Mouse (Mus musculus) gonadal fat pad, adult 2 months (tissue): ENCODE measurements around the gene Cct7. TPM values are rescaled to one million over a fixed set of nuclear protein-coding genes. Genes with fewer than 3 reads are reported as not detected.

Source experiments
- DNase-seq: peaks from one replicate; pipeline ENCODE4 v3.0.0-alpha.2; 2012; ENCODE audit warnings: low read depth
- polyA plus RNA-seq: library from polyadenylated mRNA; depleted of rRNA; stranded (reverse); fragments of >200 nt; gene quantifications from 2 replicates; pipeline ENCODE4 v1.2.3, GENCODE M21; 2012; rRNA removed

The Cct7 gene
- polyA plus RNA-seq, 1 experiment: 108 TPM

DNA sequence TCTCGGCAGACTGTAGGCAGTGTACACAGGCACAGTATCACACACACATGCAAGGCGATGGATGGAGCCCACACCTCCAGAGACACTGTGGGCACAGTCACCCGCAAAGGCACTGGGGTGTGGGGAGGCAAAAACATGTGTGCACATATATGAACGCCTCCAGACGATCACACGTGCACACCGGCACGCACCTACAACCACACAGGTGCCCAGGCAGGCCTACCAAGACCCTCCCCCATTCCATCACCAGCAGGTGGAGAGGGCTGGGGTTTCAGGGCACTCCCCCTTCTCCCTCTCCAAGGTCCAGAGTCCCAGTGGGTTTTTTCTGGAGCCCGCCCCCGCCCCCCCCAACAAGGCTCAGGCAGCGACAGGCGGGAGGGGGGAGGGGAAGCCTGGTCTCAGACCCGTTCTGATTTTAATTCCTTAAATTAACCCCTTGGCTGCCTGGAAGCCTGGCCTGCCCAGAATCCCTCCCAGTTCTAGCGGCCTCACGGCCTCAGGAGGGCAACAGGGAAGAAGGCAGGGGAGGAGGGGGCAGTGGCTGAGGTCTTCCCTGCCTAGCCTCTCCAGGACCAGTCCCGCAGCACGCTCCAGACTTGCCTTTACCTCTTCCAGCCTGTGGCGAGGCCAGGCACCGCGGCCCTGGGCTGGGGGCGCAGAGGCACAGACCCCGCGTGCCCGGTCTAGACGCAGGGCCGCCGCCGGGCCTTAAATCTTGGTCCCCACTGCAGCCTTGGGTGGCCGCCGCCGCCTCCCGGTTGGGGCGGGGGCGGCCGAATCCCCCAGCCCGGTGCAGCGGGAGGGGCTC is 51.0 kb downstream of the Cct7 start:
- DNase-seq: no peak

DNA sequence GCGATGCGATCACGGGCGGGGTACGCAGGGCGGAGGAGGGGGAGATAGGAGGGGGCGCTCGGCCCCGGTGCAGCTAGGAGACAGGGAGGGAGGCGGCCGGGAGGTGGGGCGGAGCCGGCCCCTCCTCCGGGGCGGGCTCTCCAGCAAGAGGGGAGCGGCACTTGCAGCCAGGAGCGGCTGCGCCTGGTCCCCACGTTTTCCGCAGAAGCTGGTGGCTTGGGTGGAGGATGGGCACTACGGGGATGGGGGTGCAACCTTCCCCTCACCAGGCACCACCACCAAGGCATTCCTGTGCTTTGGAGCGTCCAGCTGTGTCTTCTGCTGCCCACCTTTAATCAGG is 51.6 kb downstream of the Cct7 start, which contains the start of gene Fbxo41:
Gene Fbxo41, minus strand, starts transcription at position 84 of the 340 bp plus-strand sequence.
- no peak for DNase-seq

DNA sequence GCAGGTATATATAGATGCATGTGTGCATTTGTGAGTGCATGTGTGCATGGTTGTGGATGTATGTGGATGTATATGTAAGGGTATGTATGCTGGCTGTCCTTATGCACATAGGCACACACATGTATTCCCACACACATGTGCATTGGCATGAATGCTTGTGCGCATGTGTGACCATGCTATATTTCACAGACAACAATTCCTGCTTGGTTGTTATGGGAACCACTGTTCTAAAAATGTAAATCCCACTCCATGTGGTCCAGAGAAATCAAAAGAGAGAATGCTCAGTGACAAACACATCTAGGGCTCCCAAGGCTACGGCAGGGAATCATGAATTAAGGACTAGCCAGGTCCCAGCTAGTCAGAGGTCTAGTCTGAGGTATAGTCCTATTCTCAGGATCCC is 53.6 kb downstream of the Cct7 start:
- DNase-seq: no peak

DNA sequence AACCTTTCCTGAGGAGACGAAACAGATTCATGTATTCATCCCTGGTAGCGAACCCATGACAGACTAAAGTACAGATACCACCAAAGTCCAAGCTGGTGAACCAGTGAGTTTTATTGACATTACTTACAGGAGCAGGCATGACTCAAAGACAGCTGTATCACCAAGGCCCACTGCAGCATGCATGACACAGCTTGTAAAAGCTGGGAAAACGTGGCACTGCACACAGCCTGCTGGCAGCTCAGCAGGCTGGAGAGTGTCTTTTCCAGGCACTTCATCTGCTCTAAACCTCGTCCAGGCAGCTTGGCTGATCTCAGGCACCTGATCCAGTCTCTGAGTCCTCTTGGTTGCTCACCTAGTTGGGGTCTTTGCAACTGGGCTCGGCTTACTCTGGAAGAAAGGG is 57.3 kb downstream of the Cct7 start:
- no peak for DNase-seq

DNA sequence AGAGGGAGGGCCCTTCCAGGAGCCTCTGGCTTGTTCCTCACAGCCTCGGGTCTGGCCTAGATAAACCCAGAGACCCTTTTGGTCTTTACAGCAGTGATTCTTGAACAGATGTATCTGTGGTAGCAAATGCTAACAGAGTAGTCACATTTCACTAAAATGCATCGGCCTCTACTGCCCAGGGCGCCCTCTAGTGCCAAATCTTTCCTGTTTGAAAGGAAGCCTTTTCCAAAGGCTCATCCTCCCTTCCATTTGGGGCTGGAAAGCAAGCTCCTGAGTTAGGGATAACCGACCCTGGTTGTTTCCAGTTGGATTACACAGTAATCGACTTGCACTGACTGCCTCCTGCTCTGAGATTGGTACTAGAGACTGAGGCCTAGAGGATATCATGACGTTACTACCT is 59.2 kb downstream of the Cct7 start:
- no peak for DNase-seq

DNA sequence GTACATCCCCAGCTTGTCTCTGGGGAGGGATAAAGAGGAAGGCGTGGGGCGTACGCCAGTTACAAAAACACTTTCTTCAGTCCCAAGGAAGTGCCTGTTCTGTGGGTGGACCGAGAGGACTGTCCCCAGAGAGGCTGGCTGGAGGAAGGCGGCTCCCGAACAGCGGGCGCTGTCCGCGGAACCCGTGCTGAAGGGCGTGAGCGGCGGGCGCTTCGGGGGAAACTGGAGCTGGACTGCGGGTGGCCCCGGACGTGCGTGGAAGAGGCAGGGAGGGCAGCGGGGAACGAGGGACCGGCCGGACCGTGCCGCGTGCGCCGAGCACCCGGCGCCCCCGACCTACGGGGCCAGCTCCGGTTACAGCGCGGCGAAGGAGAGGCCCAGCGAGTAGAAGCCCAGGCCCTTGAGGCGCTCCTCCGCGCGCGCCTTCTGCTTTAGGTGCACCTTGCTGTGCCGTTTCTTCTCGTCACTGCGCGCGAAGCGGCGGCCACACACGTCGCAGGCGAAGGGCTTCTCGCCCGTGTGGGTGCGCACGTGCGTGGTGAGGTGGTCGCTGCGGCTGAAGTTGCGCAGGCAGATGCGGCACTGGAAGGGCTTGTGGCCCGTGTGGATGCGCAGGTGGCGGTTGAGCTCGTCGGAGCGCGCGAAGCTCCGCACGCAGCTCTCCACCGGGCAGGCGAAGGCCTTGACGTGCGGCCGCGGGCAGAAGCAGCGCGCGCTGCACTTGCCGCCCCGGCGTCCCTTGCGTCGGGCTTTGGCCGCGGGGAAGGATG is 60.2 kb downstream of the Cct7 start:
- DNase-seq: no peak

DNA sequence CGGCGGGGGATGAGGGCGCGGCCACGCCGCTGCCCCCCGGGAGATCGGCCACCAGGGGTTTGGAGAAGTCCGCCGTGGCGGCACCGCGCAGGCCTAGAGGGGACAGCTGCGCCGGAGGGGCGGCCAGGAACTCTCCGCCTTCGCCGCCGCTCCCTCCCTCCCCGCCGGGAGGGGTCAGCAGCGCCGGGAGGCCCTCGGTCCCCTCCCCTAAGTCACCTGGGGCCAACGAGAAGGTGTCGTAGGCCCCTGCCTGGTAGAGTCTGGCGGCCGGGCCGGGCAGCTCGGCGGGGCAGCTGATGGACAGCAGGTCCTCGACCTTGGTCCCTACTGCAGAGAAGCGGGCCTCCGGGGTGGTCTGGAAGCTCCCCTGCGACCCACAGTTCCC is 60.7 kb downstream of the Cct7 start:
- DNase-seq: no peak

DNA sequence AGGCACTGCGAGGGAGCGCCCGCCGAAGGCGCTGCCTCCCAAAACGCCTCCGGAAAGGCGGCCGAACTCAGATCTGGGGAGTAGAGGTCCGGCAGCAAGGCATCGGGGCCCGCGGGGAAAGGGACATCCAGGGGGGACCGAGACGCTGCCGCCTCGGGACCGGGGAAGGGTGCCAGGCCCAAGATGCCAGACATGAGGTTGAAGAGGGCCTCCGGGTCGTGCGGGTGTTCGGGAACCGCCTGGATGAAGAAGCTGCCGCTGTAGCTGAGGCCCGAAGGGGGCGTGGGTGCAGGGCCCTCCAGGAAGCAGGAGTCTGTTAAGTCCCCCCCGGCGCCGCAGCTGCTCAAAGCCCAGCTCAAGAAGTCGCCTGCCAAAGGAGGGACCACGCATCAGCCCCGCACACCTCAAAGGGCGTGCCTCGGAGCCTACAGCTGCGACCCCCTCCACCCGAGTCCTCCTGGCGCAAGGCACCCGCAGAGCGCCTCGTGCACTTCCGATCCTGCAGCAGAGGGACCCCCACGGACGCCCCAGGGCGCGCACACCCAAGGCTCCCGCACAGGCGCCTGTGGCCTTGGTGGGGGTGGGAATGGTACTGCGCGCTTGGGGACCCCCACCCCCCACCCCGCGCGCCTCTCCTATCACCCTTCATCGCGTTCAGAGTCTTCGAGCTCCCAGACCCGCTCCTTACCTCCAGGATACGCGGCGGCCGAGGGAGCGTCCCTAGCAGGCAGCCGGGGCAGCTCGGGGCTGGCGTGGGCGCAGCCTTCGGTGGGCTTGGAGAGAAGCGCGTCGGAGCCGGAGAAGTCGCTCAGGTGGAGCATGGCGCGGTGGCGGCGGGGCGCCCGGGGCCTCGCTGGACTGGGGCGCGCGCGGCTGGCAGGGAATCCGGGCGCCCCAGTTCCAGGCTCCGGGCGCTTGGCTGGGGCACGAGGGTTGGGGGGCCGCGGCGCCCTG is 61.5 kb downstream of the Cct7 start:
- DNase-seq: no peak

DNA sequence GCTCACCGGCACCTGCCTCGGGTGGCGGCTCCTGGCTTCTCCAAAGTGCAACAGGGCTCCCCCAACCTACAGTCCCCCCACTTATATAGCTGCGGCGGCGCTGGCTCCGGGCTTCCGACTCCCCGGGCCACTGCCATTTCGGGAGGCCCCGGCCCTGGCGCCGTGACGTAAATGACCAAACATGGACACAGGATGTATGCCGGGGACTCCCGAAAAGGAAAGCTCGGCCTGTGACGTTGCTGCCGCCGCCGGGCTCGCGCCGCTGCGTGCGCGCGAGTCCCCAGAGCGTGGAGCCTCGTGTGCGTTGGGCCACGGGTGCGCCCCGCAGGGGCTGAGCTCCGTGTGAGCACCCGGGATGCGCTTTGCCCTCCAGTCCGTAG is 62.2 kb downstream of the Cct7 start, which contains the start of gene Egr4:
Gene Egr4, minus strand, starts transcription at position 59 of the 380 bp plus-strand sequence.
- no peak for DNase-seq

DNA sequence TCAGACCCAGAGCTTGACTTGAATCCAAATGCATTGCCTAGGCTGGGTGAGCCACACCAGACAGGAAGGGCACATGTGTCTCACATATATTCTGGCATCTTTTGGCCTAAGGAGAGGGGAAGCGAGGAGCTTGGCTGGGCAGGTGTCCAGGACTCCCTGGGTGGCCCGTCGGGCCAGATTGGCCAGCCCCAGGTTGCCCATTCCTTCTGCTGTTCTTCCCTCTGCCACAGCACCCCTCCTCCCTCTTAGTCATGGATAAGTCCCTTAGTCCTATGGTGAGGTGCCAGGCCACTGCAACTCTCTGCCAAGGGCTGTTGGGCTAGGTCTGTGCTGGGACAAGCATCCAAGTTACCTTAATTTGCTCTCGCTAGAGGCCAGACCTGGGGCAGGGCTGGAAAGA is 64.6 kb downstream of the Cct7 start:
- no peak for DNase-seq

Other genes starting within 250 kb of the Cct7 start
- 8.8 and 18.6 TPM in 2 replicates for gene Sfxn5, start 118.1 kb upstream of the Cct7 start, polyA plus RNA-seq
- 21.9 and 22.4 TPM in 2 replicates for gene Rab11fip5, start 76.9 kb upstream of the Cct7 start, polyA plus RNA-seq
- gene Noto, start 27.6 kb upstream of the Cct7 start, polyA plus RNA-seq: not detected in 2 replicates
- gene Smyd5, start 19.5 kb upstream of the Cct7 start, polyA plus RNA-seq: 21.4 and 23.9 TPM in 2 replicates
- gene Pradc1, start 456 bp downstream of the Cct7 start, polyA plus RNA-seq: 18.6 and 20.6 TPM in 2 replicates
- gene Fbxo41, start 51.5 kb downstream of the Cct7 start, polyA plus RNA-seq: 0.09 and 0.11 TPM in 2 replicates
- not detected in 2 replicates for gene Egr4, start 62.1 kb downstream of the Cct7 start, polyA plus RNA-seq
- gene Alms1, start 136.0 kb downstream of the Cct7 start, polyA plus RNA-seq: 0.89 and 1.0 TPM in 2 replicates